Mouse (Mus musculus): ENCODE results near the gene Fam169b.

DNA sequence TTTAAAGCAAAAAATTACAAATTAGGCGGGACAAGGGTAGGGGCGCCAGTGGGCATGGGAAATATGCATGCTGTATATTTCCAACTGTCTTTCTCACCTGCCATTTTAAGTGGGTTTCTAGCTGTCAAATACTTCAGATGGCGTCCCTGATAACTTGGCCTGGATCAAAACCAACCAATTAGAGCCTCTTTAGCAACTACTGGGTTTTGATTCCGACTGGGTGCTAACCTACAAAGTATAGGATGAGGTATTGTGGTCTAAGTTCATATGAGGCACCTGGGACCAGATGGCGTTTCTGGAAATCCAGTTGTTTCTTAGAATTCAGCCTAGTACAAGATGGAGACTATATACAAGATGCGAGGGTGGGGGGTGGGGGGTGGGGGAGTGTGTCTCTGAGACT is 1.8 kb upstream of the Fam169b start:
- no peak for TF ChIP-seq CTCF (IDR thresholded peaks at IDR 0.05; ENCODE audit: borderline replicate concordance, insufficient read depth, low read length)
- TF ChIP-seq POLR2A (IDR thresholded peaks at IDR 0.05; ENCODE audit: low read depth, low read length), result no peak
